Mouse (Mus musculus): ENCODE measurements around the gene Chaf1b. TPM values are rescaled to one million over a fixed set of nuclear protein-coding genes. Genes with fewer than 3 reads are reported as not detected.

The Chaf1b gene
- total and polyA plus RNA-seq, 3 experiments = 48.2 to 53.9 TPM; not detected in 1

DNA sequence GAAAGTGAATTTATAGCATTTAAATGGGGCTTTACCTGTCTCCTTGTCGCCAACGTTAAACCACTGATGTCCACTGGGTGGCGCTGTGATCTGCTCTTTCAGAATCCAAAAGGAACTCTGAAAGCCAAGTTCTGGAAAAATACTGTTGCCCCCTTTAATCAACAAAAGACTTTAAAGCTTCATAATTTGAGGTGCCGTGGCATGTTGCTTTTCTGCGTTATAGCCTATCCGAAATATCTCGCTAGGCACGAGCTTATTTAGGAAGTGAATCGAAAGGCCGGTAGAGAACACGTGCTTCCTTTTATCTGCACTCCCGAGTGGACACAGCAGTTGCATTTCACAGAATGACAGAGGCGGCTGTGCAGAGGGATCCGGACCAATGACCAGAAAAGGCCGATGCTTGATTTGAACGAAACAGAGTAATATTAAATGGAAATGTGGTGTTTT, 54.7 kb downstream of the Chaf1b start (continued):
- TF ChIP-seq USF1 (IDR thresholded peaks at IDR 0.05; ENCODE audit: low read depth, low read length) (peak; percentile 76), TBP (IDR thresholded peaks at IDR 0.05; ENCODE audit: low read depth, low read length) (0 out of 2 replicates have a peak, but pooled peaks have one; percentile 46), ETS1 (IDR thresholded peaks at IDR 0.05; ENCODE audit: low read depth, low read length) (peak; percentile 34; the same call in 1 of the 2 replicates), SMC3 (IDR thresholded peaks at IDR 0.05; ENCODE audit: low read depth, low read length) (peak; percentile 93)

GRCm38 (mm10) chr16:93939961-93940360, 56.3 kb downstream of the Chaf1b start:
- H3K36me3 ChIP-seq (ENCODE audit: control insufficient read depth in 1 of 2, insufficient read depth in 2 of 2, low read length in 2 of 2) = no peaks in the 10 kb centered on the region
- peaks cover 2 to 7% of the 10 kb centered on the region in 2 experiments; a peak in 1 of 4 replicates for H3K4me1 ChIP-seq (ENCODE audit: control insufficient read depth in 1 of 2, insufficient read depth in 2 of 2, low read length in 2 of 2)
- H3K27ac ChIP-seq (ENCODE audit: control insufficient read depth, low read depth, low read length) = no peak overlapping the region
- H3K9me3 ChIP-seq (replicated peaks; ENCODE audit: insufficient read depth, low read length) = no peaks in the 10 kb centered on the region
- H3K9ac ChIP-seq (ENCODE audit: control insufficient read depth, low read depth, low read length, poor library complexity, severe bottlenecking) = no peak overlapping the region
- no peak overlapping the region for H3K4me3 ChIP-seq (ENCODE audit: control insufficient read depth in 1 of 2, insufficient read depth in 1 of 2, low read depth in 2 of 2, low read length in 2 of 2)
- peaks cover 0 to 2% of the 10 kb centered on the region in 2 experiments; a peak in 1 of 4 replicates for H3K27me3 ChIP-seq (ENCODE audit: control insufficient read depth in 1 of 2, insufficient read depth in 2 of 2, low read length in 2 of 2)
- no peak for DNase-seq (ENCODE audit: low read depth, low spot score)
- no peaks in the 10 kb centered on the region for H3K79me2 ChIP-seq (ENCODE audit: control insufficient read depth, insufficient read depth, low read length, poor library complexity)
- TF ChIP-seq BHLHE40 (IDR thresholded peaks at IDR 0.05; ENCODE audit: borderline replicate concordance, low read depth, low read length) (no peak), RAD21 (IDR thresholded peaks at IDR 0.05; ENCODE audit: low read depth, low read length) (no peak), ZKSCAN1 (IDR thresholded peaks at IDR 0.05; ENCODE audit: low read depth, low read length) (no peak), POLR2AphosphoS5 (IDR thresholded peaks at IDR 0.05; ENCODE audit: borderline replicate concordance, low read depth, low read length) (no peak), SIN3A (IDR thresholded peaks at IDR 0.05; ENCODE audit: low read length) (no peak), MAX (IDR thresholded peaks at IDR 0.05; ENCODE audit: low read length) (no peak), NRF1 (IDR thresholded peaks at IDR 0.05; ENCODE audit: insufficient read depth, low read depth, low read length, poor library complexity, severe bottlenecking) (no peak), USF2 (IDR thresholded peaks at IDR 0.05; ENCODE audit: borderline replicate concordance in 1 of 2, insufficient read depth in 1 of 2, low read depth in 1 of 2, low read length in 2 of 2) (no peak), TCF12 (IDR thresholded peaks at IDR 0.05; ENCODE audit: low read depth, low read length) (no peak), MAZ (IDR thresholded peaks at IDR 0.05; ENCODE audit: low read depth, low read length) (no peak), ZNF384 (IDR thresholded peaks at IDR 0.05; ENCODE audit: low read depth, low read length) (no peak), ELF1 (IDR thresholded peaks at IDR 0.05; ENCODE audit: low read depth, low read length) (no peak), MYB (IDR thresholded peaks at IDR 0.05; ENCODE audit: low read depth, low read length) (no peak), SMC3 (IDR thresholded peaks at IDR 0.05; ENCODE audit: low read depth, low read length) (no peak), CTCF (IDR thresholded peaks at IDR 0.05 in 2 of 3, conservative IDR thresholded peaks at IDR 0.05 in 1 of 3; ENCODE audit: control insufficient read depth in 1 of 3, insufficient read depth in 1 of 3, low read depth in 2 of 3, low read length in 3 of 3, poor library complexity in 1 of 3, severe bottlenecking in 1 of 3) (no peak), UBTF (IDR thresholded peaks at IDR 0.05; ENCODE audit: borderline replicate concordance, insufficient read depth, low read depth, low read length) (no peak), CHD1 (IDR thresholded peaks at IDR 0.05; ENCODE audit: low read depth, low read length) (no peak), EP300 (IDR thresholded peaks at IDR 0.05; ENCODE audit: low read depth in 1 of 2, low read length in 2 of 2) (no peak), CHD2 (IDR thresholded peaks at IDR 0.05; ENCODE audit: low read length) (no peak)

Data from MEL (cell line).